ENCODE assay signal across 8 mouse cellular contexts in genomic region chr2:35679812-35680672, GRCm38 (mm10).
A peak's percentile ranks its signal among the peaks of the same experiment; 100 is the strongest.
DNase-seq lines count a peak whose midpoint lies in the region; ATAC-seq and TF ChIP-seq lines count a peak whose summit lies in the region.

No protein-coding gene starts in this region.

- no peaks in the 10 kb centered on the region for H3K9me3 ChIP-seq in forebrain, postnatal 0 days (ENCODE audit: low read length)
- no peaks in the 10 kb centered on the region for H3K9me3 ChIP-seq in lung, postnatal 0 days (ENCODE audit: low read length)

- H3K27ac ChIP-seq in forebrain, postnatal 0 days (ENCODE audit: low read depth, low read length): 0 out of 2 replicates have a peak overlapping the region, but pooled peaks have one; percentile 15
- H3K27ac ChIP-seq in lung, postnatal 0 days (ENCODE audit: low read length): peak overlapping the region; percentile 67

- no peak overlapping the region for H3K4me3 ChIP-seq in forebrain, postnatal 0 days (ENCODE audit: low read depth, low read length)
- H3K4me3 ChIP-seq in lung, postnatal 0 days (ENCODE audit: low read depth, low read length): no peak overlapping the region

- H3K9ac ChIP-seq in forebrain, postnatal 0 days: no peak overlapping the region
- H3K9ac ChIP-seq in lung, postnatal 0 days (replicated peaks; ENCODE audit: low read depth): no peak overlapping the region

- DNase-seq in T-cell, adult 2 months (ENCODE audit: low spot score): peak; percentile 14
- DNase-seq in forebrain, postnatal 0 days: no peak
- peak; percentile 49 to 57 for DNase-seq in kidney, adult 8-10 months
- DNase-seq in lung, postnatal 0 days (ENCODE audit: low spot score): peak; percentile 91
- DNase-seq in thymus, postnatal 36 days: peak; percentile 24 to 41
- DNase-seq in right cerebral cortex, postnatal 25 days: no peak
- DNase-seq in left cerebral cortex, adult 18-20 months (ENCODE audit: low spot score in 2 of 2): no peak

- peak; percentile 70 for ATAC-seq in CD4-positive, CD25-positive, alpha-beta regulatory T cell, adult 4 months
- no peak for ATAC-seq in forebrain, postnatal 0 days
- ATAC-seq in lung, postnatal 0 days: peak; percentile 74

- H3K4me2 ChIP-seq in forebrain, postnatal 0 days (ENCODE audit: low read depth): no peak overlapping the region
- no peak overlapping the region for H3K4me2 ChIP-seq in lung, postnatal 0 days (replicated peaks; ENCODE audit: low read depth, low read length)

- H3K4me1 ChIP-seq in forebrain, postnatal 0 days (ENCODE audit: insufficient read depth): peaks cover 45% of the 10 kb centered on the region
- H3K4me1 ChIP-seq in lung, postnatal 0 days (ENCODE audit: insufficient read depth, low read depth, low read length): peaks cover 84% of the 10 kb centered on the region

- TF ChIP-seq EP300 in lung, postnatal 0 days (IDR thresholded peaks at IDR 0.05): peak; percentile 83

- TF ChIP-seq CTCF in forebrain, postnatal 0 days (IDR thresholded peaks at IDR 0.05; ENCODE audit: low read depth): no peak
- TF ChIP-seq CTCF in lung, postnatal 0 days (IDR thresholded peaks at IDR 0.05): no peak

- H3K36me3 ChIP-seq in forebrain, postnatal 0 days (ENCODE audit: insufficient read depth): peaks cover 2% of the 10 kb centered on the region; the same call in 1 of the 2 replicates
- no peaks in the 10 kb centered on the region for H3K36me3 ChIP-seq in lung, postnatal 0 days (ENCODE audit: insufficient read depth, low read length)

- 35% methylated on average over 10 of the region's 10 CpGs for WGBS in forebrain, postnatal 0 days
- 26% methylated on average over 10 of the region's 10 CpGs for WGBS in lung, postnatal 0 days

- H3K27me3 ChIP-seq in forebrain, postnatal 0 days (ENCODE audit: insufficient read depth, low read length): no peaks in the 10 kb centered on the region
- H3K27me3 ChIP-seq in lung, postnatal 0 days (replicated peaks; ENCODE audit: insufficient read depth, low read length): no peaks in the 10 kb centered on the region

Comparison
In these comparisons a context has a peak if more than half of its experiments do, and no peak if none do; other contexts are left out.
1. DNase-seq: peak in T-cell, adult 2 months (single experiment), kidney, adult 8-10 months (2 of 2), lung, postnatal 0 days (single experiment) and thymus, postnatal 36 days (2 of 2); none in forebrain, postnatal 0 days (single experiment), right cerebral cortex, postnatal 25 days (single experiment) and left cerebral cortex, adult 18-20 months (0 of 2).